Mouse (Mus musculus): Measurements from ENCODE around the gene Usp37. TPM values are rescaled to one million over a fixed set of nuclear protein-coding genes. Genes with fewer than 3 reads are reported as not detected.

Usp37 gene
- polyA plus RNA-seq (2012; rRNA removed): 11.7 and 12.5 TPM in 2 replicates

- H3K27ac ChIP-seq (ENCODE audit: insufficient read depth, low read length): peak within 1 kb of the TSS; percentile 31; the same call in 1 of the 2 replicates
- WGBS: 70% methylated on average over 4 of the region's 4 CpGs
- H3K4me3 ChIP-seq (replicated peaks; ENCODE audit: insufficient read depth, low read depth, low read length): peak within 1 kb of the TSS; percentile 76
- DNase-seq: no peak
- peaks cover 12% of the 10 kb centered on the region; the same call in 1 of the 2 replicates for H3K4me1 ChIP-seq (ENCODE audit: control insufficient read depth, insufficient read depth, low read length)
- TF ChIP-seq CTCF (IDR thresholded peaks at IDR 0.05; ENCODE audit: borderline replicate concordance, insufficient read depth, low read depth, low read length) (no peak), POLR2A (IDR thresholded peaks at IDR 0.05; ENCODE audit: borderline replicate concordance, insufficient read depth, low read length) (no peak)
- no peaks in the 10 kb centered on the region for H3K27me3 ChIP-seq (ENCODE audit: control insufficient read depth, insufficient read depth, low read length)
Measured at GRCm38 (mm10) chr1:74544184-74544583, at the start of gene Usp37. Gene Usp37 (minus strand): TSS chr1:74544284.

GRCm38 (mm10) chr1:74587773-74588445 is 43.8 kb upstream of the Usp37 start, which contains the start of the genes Zfp142 and Bcs1l:
Gene Zfp142 (minus strand): TSS chr1:74588246.
Gene Bcs1l (plus strand): TSS chr1:74588289.
- Histone ChIP-seq H3K27ac (ENCODE audit: insufficient read depth, low read length) (peak within 1 kb of the TSS; percentile 57), H3K4me3 (replicated peaks; ENCODE audit: insufficient read depth, low read depth, low read length) (peak within 1 kb of the TSS; percentile 90), H3K27me3 (ENCODE audit: control insufficient read depth, insufficient read depth, low read length) (no peaks in the 10 kb centered on the region), H3K4me1 (ENCODE audit: control insufficient read depth, insufficient read depth, low read length) (peaks cover 3% of the 10 kb centered on the region; the same call in 1 of the 2 replicates)
- WGBS: under 1% methylated on average over 48 of the region's 48 CpGs
- peak; percentile 54; the same call in 1 of the 2 replicates for TF ChIP-seq POLR2A (IDR thresholded peaks at IDR 0.05; ENCODE audit: borderline replicate concordance, insufficient read depth, low read length)
- no peak for TF ChIP-seq CTCF (IDR thresholded peaks at IDR 0.05; ENCODE audit: borderline replicate concordance, insufficient read depth, low read depth, low read length)
- peak; percentile 98 to 99 for DNase-seq

- DNase-seq: no peak
Measured at GRCm38 (mm10) chr1:74587233-74587772, 43.2 kb upstream of the Usp37 start.

GRCm38 (mm10) chr1:74584616-74585398 is 40.7 kb upstream of the Usp37 start:
- TF ChIP-seq POLR2A (IDR thresholded peaks at IDR 0.05; ENCODE audit: borderline replicate concordance, insufficient read depth, low read length) (no peak), CTCF (IDR thresholded peaks at IDR 0.05; ENCODE audit: borderline replicate concordance, insufficient read depth, low read depth, low read length) (no peak)
- H3K27me3 ChIP-seq (ENCODE audit: control insufficient read depth, insufficient read depth, low read length): no peaks in the 10 kb centered on the region
- DNase-seq: peak in 1 of 2 experiments; percentile 21
- H3K4me1 ChIP-seq (ENCODE audit: control insufficient read depth, insufficient read depth, low read length): peaks cover 3% of the 10 kb centered on the region; the same call in 1 of the 2 replicates
- H3K4me3 ChIP-seq (replicated peaks; ENCODE audit: insufficient read depth, low read depth, low read length): no peak overlapping the region
- no peak overlapping the region for H3K27ac ChIP-seq (ENCODE audit: insufficient read depth, low read length)
- WGBS: 65% methylated on average over 3 of the region's 3 CpGs

More at GRCm38 (mm10) chr1:74587233-74587772, 43.2 kb upstream of the Usp37 start:
- TF ChIP-seq POLR2A (IDR thresholded peaks at IDR 0.05; ENCODE audit: borderline replicate concordance, insufficient read depth, low read length) (no peak), CTCF (IDR thresholded peaks at IDR 0.05; ENCODE audit: borderline replicate concordance, insufficient read depth, low read depth, low read length) (no peak)
- peak overlapping the region; percentile 57 for H3K27ac ChIP-seq (ENCODE audit: insufficient read depth, low read length)
- peaks cover 3% of the 10 kb centered on the region; the same call in 1 of the 2 replicates for H3K4me1 ChIP-seq (ENCODE audit: control insufficient read depth, insufficient read depth, low read length)
- no peaks in the 10 kb centered on the region for H3K27me3 ChIP-seq (ENCODE audit: control insufficient read depth, insufficient read depth, low read length)
- H3K4me3 ChIP-seq (replicated peaks; ENCODE audit: insufficient read depth, low read depth, low read length): peak overlapping the region; percentile 90
- WGBS: 1% methylated on average over 24 of the region's 24 CpGs

GRCm38 (mm10) chr1:74582621-74583020 is 38.5 kb upstream of the Usp37 start:
- Histone ChIP-seq H3K27me3 (ENCODE audit: control insufficient read depth, insufficient read depth, low read length) (no peaks in the 10 kb centered on the region), H3K27ac (ENCODE audit: insufficient read depth, low read length) (no peak overlapping the region), H3K4me3 (replicated peaks; ENCODE audit: insufficient read depth, low read depth, low read length) (no peak overlapping the region), H3K4me1 (ENCODE audit: control insufficient read depth, insufficient read depth, low read length) (peaks cover 3% of the 10 kb centered on the region; the same call in 1 of the 2 replicates)
- no peak for DNase-seq
- TF ChIP-seq CTCF (IDR thresholded peaks at IDR 0.05; ENCODE audit: borderline replicate concordance, insufficient read depth, low read depth, low read length) (no peak), POLR2A (IDR thresholded peaks at IDR 0.05; ENCODE audit: borderline replicate concordance, insufficient read depth, low read length) (no peak)
- 80% methylated on average over 3 of the region's 3 CpGs for WGBS

GRCm38 (mm10) chr1:74569739-74570719 is 25.9 kb upstream of the Usp37 start:
- DNase-seq: no peak

More at GRCm38 (mm10) chr1:74569739-74570719, 25.9 kb upstream of the Usp37 start:
- H3K27me3 ChIP-seq (ENCODE audit: control insufficient read depth, insufficient read depth, low read length): no peaks in the 10 kb centered on the region
- no peak overlapping the region for H3K4me3 ChIP-seq (replicated peaks; ENCODE audit: insufficient read depth, low read depth, low read length)
- WGBS: 88% methylated on average over 29 of the region's 29 CpGs
- no peak overlapping the region for H3K27ac ChIP-seq (ENCODE audit: insufficient read depth, low read length)
- H3K4me1 ChIP-seq (ENCODE audit: control insufficient read depth, insufficient read depth, low read length): no peaks in the 10 kb centered on the region
- TF ChIP-seq CTCF (IDR thresholded peaks at IDR 0.05; ENCODE audit: borderline replicate concordance, insufficient read depth, low read depth, low read length) (peak; percentile 17; the same call in 1 of the 2 replicates), POLR2A (IDR thresholded peaks at IDR 0.05; ENCODE audit: borderline replicate concordance, insufficient read depth, low read length) (no peak)

Data from cerebellum, adult 2 months (tissue).